Mouse (Mus musculus) embryonic fibroblast, embryonic 13.5 days (primary cell): ENCODE data around the gene Bmp10.

Experiments
- CTCF ChIP-seq: IDR thresholded peaks from 2 replicates; pipeline ENCODE4 v1.5.1; 2011; ENCODE audit warnings: mild to moderate bottlenecking, control low read depth, low read length, moderate library complexity, borderline replicate concordance; ENCODE audit not compliant: insufficient read depth
- POLR2A ChIP-seq: IDR thresholded peaks from 2 replicates; pipeline ENCODE4 v1.6.1; 2011; ENCODE audit warnings: low read depth, mild to moderate bottlenecking, control low read depth, low read length, moderate library complexity

GRCm38 (mm10) chr6:87393466-87394205, 35.2 kb upstream of the Bmp10 start:
- TF ChIP-seq CTCF = no peak
- TF ChIP-seq POLR2A = no peak
